Mouse (Mus musculus) liver, adult 2 months (tissue): ENCODE results near the gene Jarid2.

Experiments used
- CTCF ChIP-seq: fragments of 200-500 bp; IDR thresholded peaks from 2 replicates; pipeline ENCODE4 v1.5.1; 2011; ENCODE audit warnings: low read depth, low read length, control low read depth
- POLR2A ChIP-seq: fragments of 200-500 bp; IDR thresholded peaks from 2 replicates; pipeline ENCODE4 v1.6.1; 2011; ENCODE audit warnings: low read length, control low read depth; ENCODE audit not compliant: insufficient read depth; ENCODE audit errors: extremely low read depth

GRCm38 (mm10) chr13:44758750-44759149 is 29.5 kb downstream of the Jarid2 start:
- TF ChIP-seq CTCF (peak; percentile 58; the same call in 1 of the 2 replicates), POLR2A (no peak)
